Mouse (Mus musculus): ENCODE data around the gene Cdkn2a. TPM values are rescaled to one million over a fixed set of nuclear protein-coding genes. Genes with fewer than 3 reads are reported as not detected.

The Cdkn2a gene
- 0.32 and 0.63 TPM in 2 replicates for polyA plus RNA-seq (2012; rRNA removed)

DNA sequence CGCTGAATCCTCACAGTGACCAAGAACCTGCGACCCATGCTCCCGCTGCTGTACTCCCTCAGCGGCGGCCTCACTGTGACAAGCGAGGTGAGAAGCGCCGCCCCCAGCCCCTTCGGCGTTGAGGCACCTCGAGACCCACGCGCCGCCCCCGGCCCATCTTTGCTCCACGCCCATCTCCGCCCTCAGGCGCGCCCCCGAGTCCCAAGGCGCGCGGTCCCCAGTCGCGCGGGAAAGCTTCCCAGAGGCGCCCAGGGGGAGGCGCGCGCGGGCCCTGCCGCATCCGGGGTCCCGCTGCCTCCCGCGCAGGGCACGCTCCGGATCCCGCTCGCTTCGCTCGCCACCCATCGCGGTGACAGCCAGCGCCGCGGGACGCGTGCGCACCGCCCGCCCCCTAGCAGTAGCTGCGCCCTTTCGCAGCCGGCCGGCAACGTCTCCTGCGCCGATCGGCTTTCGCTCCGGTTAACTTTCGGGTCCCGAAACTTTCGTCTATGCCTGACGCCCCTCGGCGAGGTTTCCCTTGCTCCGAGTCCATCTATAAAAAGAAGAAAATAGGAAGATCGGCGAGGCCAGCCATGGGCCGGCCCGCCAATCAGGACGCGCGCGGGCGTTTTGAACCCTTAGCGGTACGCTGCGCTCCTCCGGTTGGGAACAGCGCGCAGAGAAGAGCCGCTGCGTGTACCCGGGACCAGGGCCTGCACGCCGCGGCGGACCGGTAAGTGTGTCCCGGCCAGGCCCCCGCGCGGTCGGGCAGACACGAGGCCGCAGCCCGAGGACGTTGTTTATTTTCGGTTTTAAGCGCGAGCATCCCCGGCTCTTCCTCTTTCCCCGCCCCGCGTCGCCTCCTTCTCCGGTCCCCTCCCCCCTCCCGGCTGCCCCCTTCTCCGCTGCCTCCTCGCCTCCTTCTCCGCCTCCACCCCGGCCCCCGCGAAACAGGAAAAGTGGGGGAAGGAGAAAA, at the start of gene Cdkn2a:
Cdkn2a (minus strand) TSS at position 168 of the 955 bp plus-strand sequence.

DNA sequence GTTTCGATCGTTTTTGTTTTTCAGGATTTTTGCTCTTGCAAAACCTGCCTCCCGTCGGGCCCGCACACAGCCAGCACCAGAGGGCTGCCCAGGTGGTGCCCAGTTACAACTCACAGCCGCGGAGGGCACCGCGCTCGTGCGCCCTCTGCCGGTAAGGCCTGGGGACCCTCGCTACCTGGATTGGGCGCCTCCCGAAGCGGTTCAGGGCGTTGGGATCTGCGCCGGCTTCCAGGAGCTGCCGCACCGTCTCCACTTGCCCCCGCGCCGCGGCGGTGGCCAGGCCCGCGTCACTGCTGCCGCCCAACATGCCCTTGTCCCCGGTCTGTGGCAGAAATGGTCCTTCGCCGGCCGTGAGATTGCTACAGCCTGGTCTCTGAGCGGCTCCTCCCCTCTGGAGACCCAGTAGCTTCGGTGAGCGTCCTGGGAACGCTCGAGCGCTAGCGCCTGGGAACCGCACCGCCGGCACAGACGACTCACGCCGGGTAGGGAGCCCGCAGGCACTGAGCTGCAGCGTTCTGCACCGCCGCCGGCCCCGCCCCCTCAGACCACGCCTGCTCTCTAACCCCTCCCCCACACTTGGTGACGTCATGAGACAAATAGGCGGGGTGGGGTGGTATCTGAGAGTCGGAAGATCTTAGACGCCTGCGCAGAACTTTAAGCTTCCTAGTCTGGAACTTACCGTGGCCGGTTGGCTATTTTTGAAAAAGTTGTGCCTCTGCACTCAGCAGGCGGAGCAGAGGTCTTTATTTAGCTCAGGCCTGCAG, 16.2 kb upstream of the Cdkn2a start, which contains the start of gene Cdkn2b:
Cdkn2b (minus strand) TSS at position 549 of the 764 bp plus-strand sequence.

Other genes starting within 250 kb of the Cdkn2a start
- 10.4 and 12.8 TPM in 2 replicates for gene Mtap, start 157.5 kb downstream of the Cdkn2a start, polyA plus RNA-seq (2012; rRNA removed)
- 1.2 and 1.3 TPM in 2 replicates for gene Cdkn2b, start 16.4 kb upstream of the Cdkn2a start, polyA plus RNA-seq (2012; rRNA removed)

Data from central nervous system, embryonic 18 days (tissue).